Mouse (Mus musculus): ENCODE data around the gene Slc7a15. TPM values are rescaled to one million over a fixed set of nuclear protein-coding genes. Genes with fewer than 3 reads are reported as not detected.

Gene Slc7a15
- polyA plus RNA-seq, 1 experiment from 2014 or later = 0.06 TPM

DNA sequence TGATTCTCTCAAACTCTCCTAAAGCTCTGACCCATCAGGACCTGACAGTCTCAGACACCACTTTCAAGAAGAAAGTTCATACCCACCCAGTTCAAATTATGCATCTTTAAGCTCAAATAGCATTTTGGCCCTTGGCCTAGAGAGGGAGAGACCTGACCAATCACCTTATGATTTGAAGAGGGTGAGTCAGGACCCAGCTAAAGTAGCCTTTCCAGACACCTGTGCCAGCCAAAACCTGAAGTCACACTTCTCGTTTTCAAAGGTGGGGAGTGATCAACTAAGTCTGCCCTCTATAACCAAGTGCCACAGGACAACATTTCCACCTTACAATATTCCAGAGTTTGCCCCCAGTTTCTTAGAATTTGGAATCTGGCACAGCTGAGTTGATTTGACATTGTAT is 111.6 kb downstream of the Slc7a15 start:
- no peaks in the 10 kb centered on the region for H3K27me3 ChIP-seq
- ChIA-PET POLR2A (interaction anchor here (1.3 kb wide), 1 partner anchor 12 kb away, joined by 3 read pairs; the partner anchor contains the start of gene Rhob), CTCF (interaction anchor here (1.1 kb wide), 2 partner anchors 17 to 130 kb away, joined by 3 to 4 read pairs; no protein-coding TSS in a partner anchor)
- no peak for TF ChIP-seq CTCF (IDR thresholded peaks at IDR 0.05)
- DNase-seq (ENCODE audit: low read depth, low spot score) (no peak), ATAC-seq (no peak)
- in situ Hi-C loops (cut with MboI; ENCODE audit: low pct_unique_long_range_greater_than_20kb) = no loop called here

DNA sequence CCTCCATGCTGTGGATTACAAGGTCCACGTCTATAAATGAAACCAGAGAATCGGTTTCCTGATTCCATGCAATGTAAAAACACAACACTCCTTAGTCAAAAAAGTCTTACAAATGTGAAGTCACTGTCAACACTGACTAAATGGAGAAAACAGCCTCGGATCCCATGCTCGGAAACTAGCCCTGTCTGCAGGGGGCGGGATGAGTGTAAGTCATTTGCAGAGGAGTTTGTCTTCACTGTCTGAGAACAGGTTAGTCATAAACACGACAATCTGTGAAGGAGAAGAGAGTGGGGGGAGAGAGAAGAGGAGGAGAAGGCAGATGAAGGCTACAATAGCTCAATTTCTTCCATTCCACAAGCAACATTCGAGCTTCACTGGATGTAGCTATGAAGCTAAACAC is 113.6 kb downstream of the Slc7a15 start:
- no peak for DNase-seq (ENCODE audit: low read depth, low spot score)
- POLR2A ChIA-PET = no interaction called here
- TF ChIP-seq CTCF (IDR thresholded peaks at IDR 0.05) = no peak
- H3K27me3 ChIP-seq = no peaks in the 10 kb centered on the region
- CTCF ChIA-PET = interaction anchor here (1.1 kb wide), 1 partner anchor 11 kb away, joined by 5 read pairs; no protein-coding TSS in a partner anchor
- ATAC-seq = no peak
- in situ Hi-C loops (cut with MboI; ENCODE audit: low pct_unique_long_range_greater_than_20kb) = no loop called here

- no peak for TF ChIP-seq CTCF (IDR thresholded peaks at IDR 0.05)
- POLR2A ChIA-PET = interaction anchor here (0.9 kb wide), 1 partner anchor 17 kb away, joined by 4 read pairs; the partner anchor contains the start of gene Rhob
- ATAC-seq (no peak), DNase-seq (ENCODE audit: low read depth, low spot score) (no peak)
- no peaks in the 10 kb centered on the region for H3K27me3 ChIP-seq
- in situ Hi-C loops (cut with MboI; ENCODE audit: low pct_unique_long_range_greater_than_20kb) = no loop called here
- CTCF ChIA-PET = no interaction called here
Observed at GRCm38 (mm10) chr12:8482169-8482568, 116.7 kb downstream of the Slc7a15 start.

Other genes with a start within 250 kb of the Slc7a15 start
- 217 TPM for gene Rhob, start 99.1 kb downstream of the Slc7a15 start, polyA plus RNA-seq (2021)
- 107 TPM for gene Pum2, start 75.1 kb upstream of the Slc7a15 start, polyA plus RNA-seq (2021)
- gene Sdc1, start 172.3 kb upstream of the Slc7a15 start, polyA plus RNA-seq (2021) = 121 TPM

All from Patski (cell line).